Mouse (Mus musculus): Measurements from ENCODE around the gene Rnf25. TPM values are rescaled to one million over a fixed set of nuclear protein-coding genes. Genes with fewer than 3 reads are reported as not detected.

The Rnf25 gene
- 22.9 and 23.9 TPM in 2 replicates for polyA plus RNA-seq (2016; fragmentation: Nextera tagmentation; extraction: Ambion mirVana)

GRCm38 (mm10) chr1:74601267-74601962, at the start of gene Rnf25, which contains the start of gene Stk36:
Gene Rnf25 (minus strand): TSS chr1:74601397.
Gene Stk36 (plus strand): TSS chr1:74601445.
- peak; percentile 83 for ATAC-seq (ENCODE audit: insufficient number of reproducible peaks, low FRiP score)
- Histone ChIP-seq H3K27me3 (replicated peaks) (no peaks in the 10 kb centered on the region), H3K9ac (peak within 1 kb of the TSS; percentile 91), H3K4me1 (replicated peaks) (peaks cover 11% of the 10 kb centered on the region), H3K4me2 (peak within 1 kb of the TSS; percentile 84), H3K4me3 (peak within 1 kb of the TSS; percentile 95), H3K27ac (ENCODE audit: poor library complexity, severe bottlenecking) (peak within 1 kb of the TSS; percentile 21; the same call in 1 of the 2 replicates), H3K9me3 (replicated peaks) (no peaks in the 10 kb centered on the region), H3K36me3 (peaks cover 23% of the 10 kb centered on the region)
- 10% methylated on average over 25 of the region's 25 CpGs for WGBS

- H3K27me3 ChIP-seq (replicated peaks) = no peaks in the 10 kb centered on the region
- ATAC-seq (ENCODE audit: insufficient number of reproducible peaks, low FRiP score) = peak; percentile 73; the same call in 1 of the 2 replicates
- no peak overlapping the region for H3K4me2 ChIP-seq
- no peak overlapping the region for H3K9ac ChIP-seq
- no peaks in the 10 kb centered on the region for H3K9me3 ChIP-seq (replicated peaks)
- H3K4me3 ChIP-seq = no peak overlapping the region
- H3K27ac ChIP-seq (ENCODE audit: poor library complexity, severe bottlenecking) = no peak overlapping the region
- H3K36me3 ChIP-seq = no peaks in the 10 kb centered on the region
- H3K4me1 ChIP-seq (replicated peaks) = peaks cover 4% of the 10 kb centered on the region; the same call in 1 of the 2 replicates
Observed at GRCm38 (mm10) chr1:74643926-74644325, 42.7 kb upstream of the Rnf25 start.

DNA sequence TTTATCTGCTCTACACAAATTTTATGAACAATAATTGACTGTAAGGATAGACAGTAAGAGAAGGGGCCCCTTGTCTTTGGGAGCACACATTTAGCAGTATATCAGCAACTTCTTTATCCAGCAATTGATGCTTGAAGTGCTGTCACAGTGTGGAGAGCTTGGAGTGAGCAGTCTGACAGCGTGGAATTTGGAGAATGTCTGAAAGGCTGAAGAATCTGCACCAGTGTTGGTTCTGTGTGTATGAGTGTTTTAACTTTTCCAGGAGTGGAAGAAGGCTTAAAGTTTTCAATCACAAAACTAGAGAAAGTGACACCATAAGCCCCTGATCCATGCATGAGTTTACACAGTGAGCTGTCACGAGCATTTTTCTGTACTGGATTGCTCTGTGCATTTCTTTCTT, 42.3 kb upstream of the Rnf25 start:
- H3K4me3 ChIP-seq = no peak overlapping the region
- peak overlapping the region; percentile 46 for H3K4me2 ChIP-seq
- H3K36me3 ChIP-seq = no peaks in the 10 kb centered on the region
- peaks cover 4% of the 10 kb centered on the region; the same call in 1 of the 2 replicates for H3K4me1 ChIP-seq (replicated peaks)
- WGBS = 41% methylated on average over 2 of the region's 2 CpGs
- no peak overlapping the region for H3K27ac ChIP-seq (ENCODE audit: poor library complexity, severe bottlenecking)
- no peak overlapping the region for H3K9ac ChIP-seq
- H3K27me3 ChIP-seq (replicated peaks) = no peaks in the 10 kb centered on the region
- no peaks in the 10 kb centered on the region for H3K9me3 ChIP-seq (replicated peaks)
- ATAC-seq (ENCODE audit: insufficient number of reproducible peaks, low FRiP score) = no peak

GRCm38 (mm10) chr1:74632734-74633133, 31.5 kb upstream of the Rnf25 start:
- no peak overlapping the region for H3K4me3 ChIP-seq
- no peaks in the 10 kb centered on the region for H3K27me3 ChIP-seq (replicated peaks)
- no peak for ATAC-seq (ENCODE audit: insufficient number of reproducible peaks, low FRiP score)
- 74% methylated on average over 4 of the region's 4 CpGs for WGBS
- H3K9ac ChIP-seq = no peak overlapping the region
- H3K4me1 ChIP-seq (replicated peaks) = no peaks in the 10 kb centered on the region
- H3K27ac ChIP-seq (ENCODE audit: poor library complexity, severe bottlenecking) = no peak overlapping the region
- H3K9me3 ChIP-seq (replicated peaks) = no peaks in the 10 kb centered on the region
- no peak overlapping the region for H3K4me2 ChIP-seq
- H3K36me3 ChIP-seq = no peaks in the 10 kb centered on the region

DNA sequence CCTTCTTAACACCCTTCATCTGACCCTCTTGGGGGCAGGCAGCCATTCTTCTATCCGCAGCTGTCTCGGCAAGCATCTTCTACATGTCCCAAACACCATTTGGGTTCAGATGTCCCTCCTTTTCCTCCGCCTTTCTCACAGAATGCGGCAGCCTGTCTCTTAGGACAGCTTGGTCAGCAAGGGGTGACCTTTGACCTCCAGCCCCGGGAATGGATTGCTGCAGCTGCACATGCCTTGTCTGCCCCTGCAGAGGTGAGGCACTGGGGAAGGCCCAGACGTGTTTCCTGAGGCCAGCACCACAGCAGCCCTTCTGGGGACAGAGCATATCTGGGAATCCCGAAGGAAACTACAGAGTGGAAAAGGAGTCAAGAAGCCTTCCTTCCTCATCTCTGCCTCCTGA, 26.8 kb upstream of the Rnf25 start:
- H3K9me3 ChIP-seq (replicated peaks) = no peaks in the 10 kb centered on the region
- no peaks in the 10 kb centered on the region for H3K4me1 ChIP-seq (replicated peaks)
- H3K4me2 ChIP-seq = no peak overlapping the region
- no peak overlapping the region for H3K27ac ChIP-seq (ENCODE audit: poor library complexity, severe bottlenecking)
- no peak for ATAC-seq (ENCODE audit: insufficient number of reproducible peaks, low FRiP score)
- no peak overlapping the region for H3K9ac ChIP-seq
- H3K36me3 ChIP-seq = no peaks in the 10 kb centered on the region
- 46% methylated on average over 7 of the region's 7 CpGs for WGBS
- no peak overlapping the region for H3K4me3 ChIP-seq
- H3K27me3 ChIP-seq (replicated peaks) = no peaks in the 10 kb centered on the region

- Histone ChIP-seq H3K36me3 (no peaks in the 10 kb centered on the region), H3K27me3 (replicated peaks) (no peaks in the 10 kb centered on the region), H3K27ac (ENCODE audit: poor library complexity, severe bottlenecking) (no peak overlapping the region), H3K4me1 (replicated peaks) (no peaks in the 10 kb centered on the region), H3K9me3 (replicated peaks) (no peaks in the 10 kb centered on the region), H3K4me2 (no peak overlapping the region), H3K9ac (no peak overlapping the region), H3K4me3 (no peak overlapping the region)
- 70% methylated on average over 4 of the region's 4 CpGs for WGBS
- ATAC-seq (ENCODE audit: insufficient number of reproducible peaks, low FRiP score) = no peak
Observed at GRCm38 (mm10) chr1:74626076-74626475, 24.9 kb upstream of the Rnf25 start.

- H3K4me2 ChIP-seq = no peak overlapping the region
- H3K27me3 ChIP-seq (replicated peaks) = no peaks in the 10 kb centered on the region
- no peak for ATAC-seq (ENCODE audit: insufficient number of reproducible peaks, low FRiP score)
- 83% methylated on average over 1 of the region's 1 CpGs for WGBS
- no peak overlapping the region for H3K4me3 ChIP-seq
- no peak overlapping the region for H3K9ac ChIP-seq
- H3K27ac ChIP-seq (ENCODE audit: poor library complexity, severe bottlenecking) = no peak overlapping the region
- no peaks in the 10 kb centered on the region for H3K4me1 ChIP-seq (replicated peaks)
- no peaks in the 10 kb centered on the region for H3K9me3 ChIP-seq (replicated peaks)
- no peaks in the 10 kb centered on the region for H3K36me3 ChIP-seq
Observed at GRCm38 (mm10) chr1:74624183-74624582, 23.0 kb upstream of the Rnf25 start.

DNA sequence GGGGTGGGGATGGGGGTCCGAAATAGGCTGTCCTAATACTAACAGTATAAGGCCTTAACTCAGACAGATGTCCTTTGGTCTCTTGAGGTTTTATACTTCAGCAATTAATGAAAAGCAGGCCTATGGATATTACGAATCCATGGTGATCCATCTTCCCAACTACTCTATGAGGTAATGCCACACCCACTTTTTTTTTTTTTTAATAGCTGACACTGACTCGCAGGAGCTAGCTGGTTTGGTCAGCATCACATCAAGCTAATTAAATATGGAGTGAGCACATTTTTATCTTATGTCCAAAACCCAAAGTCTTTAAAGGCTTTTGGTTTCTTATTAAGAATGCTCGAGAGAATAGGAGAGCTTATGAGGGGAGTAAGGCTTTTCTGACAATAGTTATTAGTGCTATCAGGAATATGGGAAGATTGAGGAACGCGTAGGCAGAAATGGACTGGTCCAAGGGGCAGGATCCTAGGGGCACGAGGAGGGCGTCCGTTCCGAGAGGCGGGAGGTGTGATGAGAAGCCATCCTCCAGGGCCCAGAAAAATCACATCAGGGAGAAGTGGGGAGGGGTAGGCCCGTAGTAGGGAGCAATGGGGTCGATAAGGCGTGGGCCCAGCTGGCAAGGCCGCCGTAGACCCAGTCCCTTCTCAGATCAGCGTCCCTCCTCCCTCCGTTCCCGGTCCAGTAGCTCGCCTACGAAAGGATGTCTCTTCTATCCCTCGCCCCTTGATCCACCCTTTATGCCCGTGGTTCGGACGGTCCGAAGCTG, 513 bp downstream of the Rnf25 start:
- peaks cover 11% of the 10 kb centered on the region for H3K4me1 ChIP-seq (replicated peaks)
- H3K27ac ChIP-seq (ENCODE audit: poor library complexity, severe bottlenecking) = peak overlapping the region; percentile 21; the same call in 1 of the 2 replicates
- peak overlapping the region; percentile 95 for H3K4me3 ChIP-seq
- peaks cover 28% of the 10 kb centered on the region for H3K36me3 ChIP-seq
- H3K27me3 ChIP-seq (replicated peaks) = no peaks in the 10 kb centered on the region
- no peaks in the 10 kb centered on the region for H3K9me3 ChIP-seq (replicated peaks)
- ATAC-seq (ENCODE audit: insufficient number of reproducible peaks, low FRiP score) = peak; percentile 60
- peak overlapping the region; percentile 84 for H3K4me2 ChIP-seq
- WGBS = 8% methylated on average over 26 of the region's 26 CpGs
- H3K9ac ChIP-seq = peak overlapping the region; percentile 91

- Histone ChIP-seq H3K27ac (ENCODE audit: poor library complexity, severe bottlenecking) (no peak overlapping the region), H3K9ac (no peak overlapping the region), H3K9me3 (replicated peaks) (no peaks in the 10 kb centered on the region), H3K4me3 (no peak overlapping the region), H3K4me2 (no peak overlapping the region), H3K27me3 (replicated peaks) (no peaks in the 10 kb centered on the region), H3K36me3 (peaks cover 82% of the 10 kb centered on the region), H3K4me1 (replicated peaks) (no peaks in the 10 kb centered on the region)
- no peak for ATAC-seq (ENCODE audit: insufficient number of reproducible peaks, low FRiP score)
- WGBS = 78% methylated on average over 8 of the region's 8 CpGs
Observed at GRCm38 (mm10) chr1:74594434-74594833, 6.8 kb downstream of the Rnf25 start.

GRCm38 (mm10) chr1:74587773-74588445, 13.3 kb downstream of the Rnf25 start, which contains the start of the genes Zfp142 and Bcs1l:
Gene Zfp142 (minus strand): TSS chr1:74588246.
Gene Bcs1l (plus strand): TSS chr1:74588289.
- no peaks in the 10 kb centered on the region for H3K27me3 ChIP-seq (replicated peaks)
- H3K36me3 ChIP-seq = peaks cover 36% of the 10 kb centered on the region
- peak within 1 kb of the TSS; percentile 91 for H3K9ac ChIP-seq
- under 1% methylated on average over 47 of the region's 48 CpGs for WGBS
- peaks cover 31% of the 10 kb centered on the region for H3K4me1 ChIP-seq (replicated peaks)
- peak; percentile 97 for ATAC-seq (ENCODE audit: insufficient number of reproducible peaks, low FRiP score)
- peak within 1 kb of the TSS; percentile 93 for H3K4me2 ChIP-seq
- peak within 1 kb of the TSS; percentile 91 for H3K4me3 ChIP-seq
- H3K27ac ChIP-seq (ENCODE audit: poor library complexity, severe bottlenecking) = peak within 1 kb of the TSS; percentile 72
- H3K9me3 ChIP-seq (replicated peaks) = no peaks in the 10 kb centered on the region

Measured in heart, embryonic 12.5 days (tissue).